Mouse (Mus musculus): ENCODE measurements around the gene Lrrc30.

The Lrrc30 gene

DNA sequence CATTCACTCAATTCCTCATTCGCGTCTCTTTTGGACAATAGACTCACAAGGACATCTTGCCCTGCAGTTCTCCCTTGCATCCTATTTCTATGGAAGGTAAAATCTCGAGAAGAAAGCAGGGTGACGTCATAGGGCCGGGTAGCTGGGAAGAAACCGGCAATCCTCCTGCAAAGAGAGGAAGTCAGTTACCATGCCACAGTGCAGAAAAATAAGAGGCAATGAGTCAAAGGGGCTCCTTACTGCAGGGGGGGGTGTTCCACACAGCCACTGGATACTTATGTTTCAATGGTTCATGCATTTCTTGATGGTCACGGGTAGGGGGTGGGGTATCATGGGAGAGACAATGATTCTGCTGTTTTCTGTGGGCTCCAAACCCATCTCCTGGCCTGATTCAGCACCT, 49.1 kb downstream of the Lrrc30 start:
- no peak for DNase-seq (ENCODE audit: low spot score)

DNA sequence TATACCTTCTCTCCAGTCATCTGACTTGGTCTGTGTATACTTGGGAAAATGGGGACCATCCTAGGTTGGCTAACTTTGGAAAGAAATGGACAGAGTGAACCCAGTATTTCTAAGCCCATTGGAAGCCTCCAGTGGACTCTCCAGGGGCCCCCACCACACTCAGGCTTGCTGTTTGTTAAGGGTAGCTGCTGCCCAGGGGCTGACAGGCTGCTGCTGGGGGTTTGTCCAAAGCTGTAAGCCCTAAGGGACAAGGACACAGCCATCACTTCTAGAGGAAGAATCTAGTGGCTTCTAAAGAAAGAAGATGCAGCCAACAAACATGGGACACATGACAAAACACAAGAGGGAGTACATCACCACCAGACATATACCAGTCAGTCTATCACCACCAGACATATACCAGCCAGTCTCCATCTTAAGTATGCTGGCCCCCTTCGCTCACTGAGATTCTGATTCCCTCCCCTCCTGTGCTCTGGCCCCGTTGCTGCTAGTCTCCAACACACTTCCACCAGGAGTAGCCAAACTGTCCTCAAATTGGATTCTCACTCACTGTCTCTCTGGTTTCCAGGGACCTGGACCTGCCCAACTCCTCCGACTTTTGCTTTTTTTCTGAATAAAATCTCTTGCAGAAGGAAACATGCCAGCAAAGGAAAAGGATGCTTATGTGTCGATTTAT, 49.7 kb downstream of the Lrrc30 start:
- DNase-seq (ENCODE audit: low spot score): no peak

DNA sequence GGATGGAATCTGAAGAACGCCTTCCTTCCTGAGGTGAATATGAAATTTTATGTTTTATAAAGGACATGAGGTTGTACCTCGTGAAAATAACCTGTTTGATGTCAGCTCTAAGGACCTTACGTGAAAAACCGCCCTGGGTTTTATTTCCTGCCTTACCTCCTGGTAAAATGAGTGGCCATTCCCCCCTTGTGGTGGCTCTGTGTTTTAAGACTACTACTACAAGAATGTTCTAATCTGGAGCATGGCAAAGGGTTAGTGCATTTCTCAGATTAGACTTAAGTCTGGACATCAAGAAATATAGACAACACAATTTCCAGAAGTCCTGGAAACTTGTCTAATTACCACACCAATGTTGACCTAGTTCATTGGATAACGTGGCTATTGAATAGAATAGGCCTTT, 50.7 kb downstream of the Lrrc30 start:
- DNase-seq (ENCODE audit: low spot score): no peak
